Mouse (Mus musculus): ENCODE results near the gene Acat3.

DNA sequence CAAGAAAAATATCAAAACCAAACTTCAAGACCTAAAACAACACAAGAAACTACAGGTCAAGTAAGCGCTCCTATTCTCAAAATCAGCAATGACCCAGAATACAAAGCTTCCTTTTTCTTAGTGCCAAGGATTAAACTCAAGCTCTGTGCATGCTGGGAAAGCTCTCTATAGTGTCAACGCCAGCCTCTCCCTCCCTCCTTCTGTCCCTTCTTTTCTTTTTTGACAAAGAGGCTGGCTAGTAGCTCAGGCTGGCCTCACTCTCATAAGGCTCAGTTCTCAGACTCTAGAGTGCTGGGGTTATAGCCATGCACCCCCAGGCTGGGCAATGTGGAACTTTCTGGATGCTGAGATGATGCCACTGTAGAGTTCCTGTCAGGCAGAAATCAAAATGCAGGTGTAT lies 2.3 kb downstream of the Acat3 start:
- no peak for TF ChIP-seq ZC3H11A (IDR thresholded peaks at IDR 0.05; ENCODE audit: low read depth, low read length)
- TF ChIP-seq NELFE (IDR thresholded peaks at IDR 0.05; ENCODE audit: low read depth, low read length) = no peak
- no peak for TF ChIP-seq ETS1 (conservative IDR thresholded peaks at IDR 0.05; ENCODE audit: low read depth, low read length)
- TF ChIP-seq EP300 (IDR thresholded peaks at IDR 0.05; ENCODE audit: low read length) = no peak
- no peak for TF ChIP-seq SIN3A (IDR thresholded peaks at IDR 0.05; ENCODE audit: low read length)
- no peak for TF ChIP-seq CTCF (conservative IDR thresholded peaks at IDR 0.05 in 1 of 2, IDR thresholded peaks at IDR 0.05 in 1 of 2; ENCODE audit: low read depth in 2 of 2, low read length in 2 of 2)
- TF ChIP-seq MXI1 (IDR thresholded peaks at IDR 0.05; ENCODE audit: low read depth, low read length) = no peak
- TF ChIP-seq POLR2A (IDR thresholded peaks at IDR 0.05; ENCODE audit: low read depth, low read length) = no peak
- no peak for TF ChIP-seq E2F4 (IDR thresholded peaks at IDR 0.05; ENCODE audit: insufficient replicate concordance, low read depth, low read length)
- no peak for TF ChIP-seq MEF2A (IDR thresholded peaks at IDR 0.05; ENCODE audit: borderline replicate concordance, low read depth, low read length)
